Mouse (Mus musculus): ENCODE results near the gene Hunk. TPM values are rescaled to one million over a fixed set of nuclear protein-coding genes. Genes with fewer than 3 reads are reported as not detected.

Hunk gene
- total and polyA plus RNA-seq, 3 experiments: 0.01 TPM; not detected in 2

- no peak overlapping the region for H3K4me3 ChIP-seq (ENCODE audit: control insufficient read depth in 1 of 2, insufficient read depth in 1 of 2, low read depth in 2 of 2, low read length in 2 of 2)
- DNase-seq (ENCODE audit: low read depth, low spot score): no peak
- no peaks in the 10 kb centered on the region for H3K36me3 ChIP-seq (ENCODE audit: control insufficient read depth in 1 of 2, insufficient read depth in 2 of 2, low read length in 2 of 2)
- no peak overlapping the region for H3K27ac ChIP-seq (ENCODE audit: control insufficient read depth, low read depth, low read length)
- no peaks in the 10 kb centered on the region for H3K4me1 ChIP-seq (ENCODE audit: control insufficient read depth in 1 of 2, insufficient read depth in 2 of 2, low read length in 2 of 2)
- no peaks in the 10 kb centered on the region for H3K9me3 ChIP-seq (replicated peaks; ENCODE audit: insufficient read depth, low read length)
- no peak overlapping the region for H3K9ac ChIP-seq (ENCODE audit: control insufficient read depth, low read depth, low read length, poor library complexity, severe bottlenecking)
- no peaks in the 10 kb centered on the region for H3K27me3 ChIP-seq (ENCODE audit: control insufficient read depth in 1 of 2, insufficient read depth in 2 of 2, low read length in 2 of 2)
- TF ChIP-seq POLR2A (IDR thresholded peaks at IDR 0.05; ENCODE audit: control insufficient read depth in 1 of 2, insufficient read depth in 1 of 2, low read depth in 1 of 2, low read length in 2 of 2, poor library complexity in 1 of 2) (no peak), CHD1 (IDR thresholded peaks at IDR 0.05; ENCODE audit: low read depth, low read length) (no peak), BHLHE40 (IDR thresholded peaks at IDR 0.05; ENCODE audit: borderline replicate concordance, low read depth, low read length) (no peak), SIN3A (IDR thresholded peaks at IDR 0.05; ENCODE audit: low read length) (no peak), ETS1 (IDR thresholded peaks at IDR 0.05; ENCODE audit: low read depth, low read length) (no peak), ZMIZ1 (IDR thresholded peaks at IDR 0.05; ENCODE audit: low read depth, low read length) (no peak), ZNF384 (IDR thresholded peaks at IDR 0.05; ENCODE audit: low read depth, low read length) (no peak), TAL1 (IDR thresholded peaks at IDR 0.05; ENCODE audit: low read length) (no peak)
- no peaks in the 10 kb centered on the region for H3K79me2 ChIP-seq (ENCODE audit: control insufficient read depth, insufficient read depth, low read length, poor library complexity)
Measured at GRCm38 (mm10) chr16:90521951-90522255, 136.1 kb downstream of the Hunk start.

GRCm38 (mm10) chr16:90522575-90522974 is 136.8 kb downstream of the Hunk start:
- Histone ChIP-seq H3K27ac (ENCODE audit: control insufficient read depth, low read depth, low read length) (no peak overlapping the region), H3K4me1 (ENCODE audit: control insufficient read depth in 1 of 2, insufficient read depth in 2 of 2, low read length in 2 of 2) (no peaks in the 10 kb centered on the region), H3K79me2 (ENCODE audit: control insufficient read depth, insufficient read depth, low read length, poor library complexity) (no peaks in the 10 kb centered on the region), H3K9ac (ENCODE audit: control insufficient read depth, low read depth, low read length, poor library complexity, severe bottlenecking) (no peak overlapping the region), H3K27me3 (ENCODE audit: control insufficient read depth in 1 of 2, insufficient read depth in 2 of 2, low read length in 2 of 2) (no peaks in the 10 kb centered on the region), H3K4me3 (ENCODE audit: control insufficient read depth in 1 of 2, insufficient read depth in 1 of 2, low read depth in 2 of 2, low read length in 2 of 2) (no peak overlapping the region), H3K36me3 (ENCODE audit: control insufficient read depth in 1 of 2, insufficient read depth in 2 of 2, low read length in 2 of 2) (no peaks in the 10 kb centered on the region), H3K9me3 (replicated peaks; ENCODE audit: insufficient read depth, low read length) (no peaks in the 10 kb centered on the region)
- no peak for DNase-seq (ENCODE audit: low read depth, low spot score)
- no peak for TF ChIP-seq CHD1 (IDR thresholded peaks at IDR 0.05; ENCODE audit: low read depth, low read length)
- TF ChIP-seq SIN3A (IDR thresholded peaks at IDR 0.05; ENCODE audit: low read length): no peak
- no peak for TF ChIP-seq SMC3 (IDR thresholded peaks at IDR 0.05; ENCODE audit: low read depth, low read length)
- no peak for TF ChIP-seq MYB (IDR thresholded peaks at IDR 0.05; ENCODE audit: low read depth, low read length)
- TF ChIP-seq MAX (IDR thresholded peaks at IDR 0.05; ENCODE audit: low read length): no peak
- TF ChIP-seq NELFE (IDR thresholded peaks at IDR 0.05; ENCODE audit: low read depth, low read length): no peak
- no peak for TF ChIP-seq ETS1 (IDR thresholded peaks at IDR 0.05; ENCODE audit: low read depth, low read length)
- no peak for TF ChIP-seq MYC (IDR thresholded peaks at IDR 0.05; ENCODE audit: low read depth, low read length)
- no peak for TF ChIP-seq POLR2A (IDR thresholded peaks at IDR 0.05; ENCODE audit: control insufficient read depth in 1 of 2, insufficient read depth in 1 of 2, low read depth in 1 of 2, low read length in 2 of 2, poor library complexity in 1 of 2)
- no peak for TF ChIP-seq BHLHE40 (IDR thresholded peaks at IDR 0.05; ENCODE audit: borderline replicate concordance, low read depth, low read length)
- no peak for TF ChIP-seq TCF12 (IDR thresholded peaks at IDR 0.05; ENCODE audit: low read depth, low read length)
- TF ChIP-seq RAD21 (IDR thresholded peaks at IDR 0.05; ENCODE audit: low read depth, low read length): no peak
- TF ChIP-seq GABPA (IDR thresholded peaks at IDR 0.05; ENCODE audit: low read depth, low read length): no peak

GRCm38 (mm10) chr16:90523373-90523772 is 137.6 kb downstream of the Hunk start:
- no peak for TF ChIP-seq EP300 (IDR thresholded peaks at IDR 0.05; ENCODE audit: low read depth in 1 of 2, low read length in 2 of 2)
- TF ChIP-seq ZMIZ1 (IDR thresholded peaks at IDR 0.05; ENCODE audit: low read depth, low read length): no peak
- no peak for TF ChIP-seq SIN3A (IDR thresholded peaks at IDR 0.05; ENCODE audit: low read length)
- Histone ChIP-seq H3K9ac (ENCODE audit: control insufficient read depth, low read depth, low read length, poor library complexity, severe bottlenecking) (no peak overlapping the region), H3K4me3 (ENCODE audit: control insufficient read depth in 1 of 2, insufficient read depth in 1 of 2, low read depth in 2 of 2, low read length in 2 of 2) (no peak overlapping the region), H3K36me3 (ENCODE audit: control insufficient read depth in 1 of 2, insufficient read depth in 2 of 2, low read length in 2 of 2) (no peaks in the 10 kb centered on the region), H3K79me2 (ENCODE audit: control insufficient read depth, insufficient read depth, low read length, poor library complexity) (no peaks in the 10 kb centered on the region), H3K9me3 (replicated peaks; ENCODE audit: insufficient read depth, low read length) (no peaks in the 10 kb centered on the region), H3K27ac (ENCODE audit: control insufficient read depth, low read depth, low read length) (no peak overlapping the region), H3K4me1 (ENCODE audit: control insufficient read depth in 1 of 2, insufficient read depth in 2 of 2, low read length in 2 of 2) (no peaks in the 10 kb centered on the region), H3K27me3 (ENCODE audit: control insufficient read depth in 1 of 2, insufficient read depth in 2 of 2, low read length in 2 of 2) (no peaks in the 10 kb centered on the region)
- no peak for DNase-seq (ENCODE audit: low read depth, low spot score)

All from MEL (cell line).